Mouse (Mus musculus): ENCODE measurements around the gene Gm49320. TPM values are rescaled to one million over a fixed set of nuclear protein-coding genes. Genes with fewer than 3 reads are reported as not detected.

Gene Gm49320
- total and polyA plus RNA-seq, 3 experiments = 2.0 TPM; not detected in 2

DNA sequence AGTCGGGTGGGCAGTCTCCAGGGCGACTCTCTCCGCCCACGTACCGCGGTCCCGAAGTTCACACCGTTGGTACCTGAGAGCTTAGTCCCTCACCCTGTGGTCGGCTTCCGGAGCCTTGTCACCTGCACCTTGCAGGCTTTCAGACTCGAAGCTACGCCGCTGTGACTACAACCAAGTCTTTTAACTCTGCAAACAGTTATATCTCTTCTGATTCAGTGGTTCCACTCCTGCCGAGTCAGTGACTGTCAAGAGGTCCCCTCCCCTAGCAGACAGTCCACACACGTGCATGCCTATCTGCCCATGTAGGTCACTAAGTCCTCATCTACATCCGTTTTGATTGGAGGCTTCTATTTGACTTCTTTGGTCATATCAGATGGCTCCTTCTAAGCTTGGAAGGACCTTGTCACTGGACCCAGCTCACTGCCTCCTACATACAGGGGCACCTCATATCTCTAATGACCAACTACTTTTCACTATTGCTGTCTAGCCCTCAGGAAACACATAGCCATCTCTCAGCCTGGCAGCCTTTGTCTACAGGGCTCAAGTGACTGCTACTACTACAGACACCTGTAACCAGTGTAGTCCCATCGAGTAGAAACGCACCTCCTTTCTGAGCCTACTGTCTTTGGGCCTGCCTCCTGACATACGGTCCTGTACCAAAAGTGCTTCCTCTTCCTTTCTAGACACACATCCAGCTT lies 677 bp downstream of the Gm49320 start:
- TF ChIP-seq MXI1 (IDR thresholded peaks at IDR 0.05; ENCODE audit: low read depth, low read length) = peak; percentile 88
- no peak for TF ChIP-seq BHLHE40 (IDR thresholded peaks at IDR 0.05; ENCODE audit: borderline replicate concordance, low read depth, low read length)
- 0 out of 2 replicates have a peak, but pooled peaks have one; percentile 20 for TF ChIP-seq MYC (IDR thresholded peaks at IDR 0.05; ENCODE audit: low read depth, low read length)
- TF ChIP-seq ETS1 (IDR thresholded peaks at IDR 0.05; ENCODE audit: low read depth, low read length) = peak; percentile 4; the same call in 1 of the 2 replicates
- no peak; the same call in 1 of the 2 replicates for TF ChIP-seq MAZ (IDR thresholded peaks at IDR 0.05; ENCODE audit: low read depth, low read length)
- Histone ChIP-seq H3K27me3 (ENCODE audit: control insufficient read depth in 1 of 2, insufficient read depth in 2 of 2, low read length in 2 of 2) (no peaks in the 10 kb centered on the region), H3K4me3 (ENCODE audit: control insufficient read depth in 1 of 2, insufficient read depth in 1 of 2, low read depth in 2 of 2, low read length in 2 of 2) (peak overlapping the region; percentile 82 to 91), H3K27ac (ENCODE audit: control insufficient read depth, low read depth, low read length) (peak overlapping the region; percentile 52), H3K9me3 (replicated peaks; ENCODE audit: insufficient read depth, low read length) (no peaks in the 10 kb centered on the region), H3K36me3 (ENCODE audit: control insufficient read depth in 1 of 2, insufficient read depth in 2 of 2, low read length in 2 of 2) (peaks cover 4 to 15% of the 10 kb centered on the region in 2 experiments), H3K79me2 (ENCODE audit: control insufficient read depth, insufficient read depth, low read length, poor library complexity) (peaks cover 32% of the 10 kb centered on the region), H3K9ac (ENCODE audit: control insufficient read depth, low read depth, low read length, poor library complexity, severe bottlenecking) (peak overlapping the region; percentile 86), H3K4me1 (ENCODE audit: control insufficient read depth in 1 of 2, insufficient read depth in 2 of 2, low read length in 2 of 2) (peaks cover 0 to 18% of the 10 kb centered on the region in 2 experiments; a peak in 2 of 4 replicates)
- no peak for DNase-seq (ENCODE audit: low read depth, low spot score)

DNA sequence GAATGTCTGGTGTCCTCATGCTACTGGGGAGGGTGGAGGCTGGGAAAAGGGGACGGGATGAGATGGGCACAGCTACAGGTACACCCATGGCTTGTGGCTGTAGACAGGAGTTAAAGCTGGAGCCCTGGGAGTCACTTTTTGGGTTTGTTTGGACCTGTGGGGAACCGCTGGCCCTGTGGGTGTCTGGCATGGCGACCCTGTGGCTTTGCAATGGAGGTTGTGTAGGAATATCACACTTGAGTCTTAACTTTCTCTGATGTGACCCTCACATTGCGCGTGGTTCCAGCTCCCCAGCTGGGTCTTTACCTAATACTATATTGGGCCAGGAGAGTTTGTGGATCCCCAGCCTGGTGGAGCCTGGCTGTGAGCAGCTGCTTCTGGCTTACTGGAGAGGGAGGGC lies 6.4 kb downstream of the Gm49320 start:
- peaks cover 0 to 6% of the 10 kb centered on the region in 2 experiments; a peak in 1 of 4 replicates for H3K4me1 ChIP-seq (ENCODE audit: control insufficient read depth in 1 of 2, insufficient read depth in 2 of 2, low read length in 2 of 2)
- H3K27ac ChIP-seq (ENCODE audit: control insufficient read depth, low read depth, low read length) = no peak overlapping the region
- H3K4me3 ChIP-seq (ENCODE audit: control insufficient read depth in 1 of 2, insufficient read depth in 1 of 2, low read depth in 2 of 2, low read length in 2 of 2) = no peak overlapping the region
- H3K79me2 ChIP-seq (ENCODE audit: control insufficient read depth, insufficient read depth, low read length, poor library complexity) = peaks cover 17% of the 10 kb centered on the region
- H3K9me3 ChIP-seq (replicated peaks; ENCODE audit: insufficient read depth, low read length) = no peaks in the 10 kb centered on the region
- no peaks in the 10 kb centered on the region for H3K27me3 ChIP-seq (ENCODE audit: control insufficient read depth in 1 of 2, insufficient read depth in 2 of 2, low read length in 2 of 2)
- H3K9ac ChIP-seq (ENCODE audit: control insufficient read depth, low read depth, low read length, poor library complexity, severe bottlenecking) = no peak overlapping the region
- no peak for TF ChIP-seq KAT2A (conservative IDR thresholded peaks at IDR 0.05; ENCODE audit: low read depth, low read length)
- no peak for TF ChIP-seq BHLHE40 (IDR thresholded peaks at IDR 0.05; ENCODE audit: borderline replicate concordance, low read depth, low read length)
- no peak for TF ChIP-seq RAD21 (IDR thresholded peaks at IDR 0.05; ENCODE audit: low read depth, low read length)
- no peak for TF ChIP-seq MYC (IDR thresholded peaks at IDR 0.05; ENCODE audit: low read depth, low read length)
- TF ChIP-seq POLR2AphosphoS5 (IDR thresholded peaks at IDR 0.05; ENCODE audit: borderline replicate concordance, low read depth, low read length) = no peak
- TF ChIP-seq MXI1 (IDR thresholded peaks at IDR 0.05; ENCODE audit: low read depth, low read length) = no peak
- peaks cover 6% of the 10 kb centered on the region in 2 experiments for H3K36me3 ChIP-seq (ENCODE audit: control insufficient read depth in 1 of 2, insufficient read depth in 2 of 2, low read length in 2 of 2)
- no peak for DNase-seq (ENCODE audit: low read depth, low spot score)

DNA sequence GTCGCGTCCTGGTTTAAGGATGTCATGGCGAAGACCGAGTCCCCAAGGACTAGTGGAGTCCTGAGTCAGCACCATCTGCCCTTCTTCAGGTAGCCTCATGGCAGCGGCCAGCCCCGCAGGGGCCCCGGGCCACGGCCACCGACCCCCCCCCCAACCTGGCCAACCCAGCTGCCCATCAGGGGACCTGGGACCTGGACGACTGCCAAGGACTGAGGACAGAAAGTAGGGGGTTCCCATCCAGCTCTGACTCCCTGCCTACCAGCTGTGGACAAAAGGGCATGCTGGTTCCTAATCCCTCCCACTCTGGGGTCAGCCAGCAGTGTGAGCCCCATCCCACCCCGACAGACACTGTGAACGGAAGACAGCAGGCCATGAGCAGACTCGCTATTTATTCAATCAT lies 7.1 kb downstream of the Gm49320 start:
- DNase-seq (ENCODE audit: low read depth, low spot score) = no peak
- peaks cover 10% of the 10 kb centered on the region for H3K79me2 ChIP-seq (ENCODE audit: control insufficient read depth, insufficient read depth, low read length, poor library complexity)
- H3K36me3 ChIP-seq (ENCODE audit: control insufficient read depth in 1 of 2, insufficient read depth in 2 of 2, low read length in 2 of 2) = peaks cover under 1 to 6% of the 10 kb centered on the region in 2 experiments; a peak in 3 of 4 replicates
- no peak overlapping the region for H3K9ac ChIP-seq (ENCODE audit: control insufficient read depth, low read depth, low read length, poor library complexity, severe bottlenecking)
- no peak overlapping the region for H3K4me3 ChIP-seq (ENCODE audit: control insufficient read depth in 1 of 2, insufficient read depth in 1 of 2, low read depth in 2 of 2, low read length in 2 of 2)
- TF ChIP-seq CHD2 (IDR thresholded peaks at IDR 0.05; ENCODE audit: low read length) = no peak
- no peak for TF ChIP-seq USF1 (IDR thresholded peaks at IDR 0.05; ENCODE audit: low read depth, low read length)
- no peak for TF ChIP-seq ZKSCAN1 (IDR thresholded peaks at IDR 0.05; ENCODE audit: low read depth, low read length)
- TF ChIP-seq MYB (IDR thresholded peaks at IDR 0.05; ENCODE audit: low read depth, low read length) = no peak
- no peak for TF ChIP-seq RCOR1 (IDR thresholded peaks at IDR 0.05; ENCODE audit: low read depth, low read length)
- TF ChIP-seq KAT2A (conservative IDR thresholded peaks at IDR 0.05; ENCODE audit: low read depth, low read length) = no peak
- TF ChIP-seq POLR2A (IDR thresholded peaks at IDR 0.05; ENCODE audit: control insufficient read depth in 1 of 2, insufficient read depth in 1 of 2, low read depth in 1 of 2, low read length in 2 of 2, poor library complexity in 1 of 2) = no peak
- no peak for TF ChIP-seq ZC3H11A (IDR thresholded peaks at IDR 0.05; ENCODE audit: low read depth, low read length)
- no peaks in the 10 kb centered on the region for H3K4me1 ChIP-seq (ENCODE audit: control insufficient read depth in 1 of 2, insufficient read depth in 2 of 2, low read length in 2 of 2)
- H3K27ac ChIP-seq (ENCODE audit: control insufficient read depth, low read depth, low read length) = no peak overlapping the region
- H3K9me3 ChIP-seq (replicated peaks; ENCODE audit: insufficient read depth, low read length) = no peaks in the 10 kb centered on the region
- no peaks in the 10 kb centered on the region for H3K27me3 ChIP-seq (ENCODE audit: control insufficient read depth in 1 of 2, insufficient read depth in 2 of 2, low read length in 2 of 2)
